Mouse (Mus musculus): Measurements from ENCODE around the gene Npas2.

DNA sequence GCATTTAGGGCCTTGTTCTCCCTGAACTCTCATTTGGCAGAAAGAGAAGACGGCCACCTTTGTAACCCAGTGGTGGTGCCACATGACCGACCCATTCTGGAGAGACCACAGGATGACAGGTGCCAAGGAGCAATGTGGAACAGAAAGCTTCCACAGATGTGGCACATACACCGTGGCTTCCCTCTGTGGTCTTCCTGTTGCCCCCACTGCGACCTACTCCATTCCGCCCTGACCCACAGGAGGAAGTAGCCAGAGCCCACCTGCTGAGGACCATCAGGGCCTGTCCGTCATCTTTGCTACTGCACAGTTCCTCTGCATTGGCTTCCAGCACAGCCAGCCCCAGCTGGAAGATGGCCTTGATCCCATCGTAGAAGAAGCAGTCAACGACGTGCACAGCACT is 187.5 kb downstream of the Npas2 start:
- TF ChIP-seq EP300 (IDR thresholded peaks at IDR 0.05; ENCODE audit: low read depth), result no peak
- TF ChIP-seq CTCF (IDR thresholded peaks at IDR 0.05; ENCODE audit: low read depth), result no peak

Measured in heart, postnatal 0 days (tissue).